Mouse (Mus musculus) stomach, postnatal 0 days (tissue): ENCODE measurements around the gene Dync1li1.

ENCODE experiments used
- CTCF ChIP-seq: IDR thresholded peaks from 2 replicates; pipeline ENCODE4 v1.5.1; 2016; ENCODE audit warnings: antibody characterized with exemption, low read depth, mild to moderate bottlenecking, moderate library complexity
- EP300 ChIP-seq: optimal IDR thresholded peaks from 2 replicates; pipeline ENCODE3; 2016; ENCODE audit warnings: antibody characterized with exemption

DNA sequence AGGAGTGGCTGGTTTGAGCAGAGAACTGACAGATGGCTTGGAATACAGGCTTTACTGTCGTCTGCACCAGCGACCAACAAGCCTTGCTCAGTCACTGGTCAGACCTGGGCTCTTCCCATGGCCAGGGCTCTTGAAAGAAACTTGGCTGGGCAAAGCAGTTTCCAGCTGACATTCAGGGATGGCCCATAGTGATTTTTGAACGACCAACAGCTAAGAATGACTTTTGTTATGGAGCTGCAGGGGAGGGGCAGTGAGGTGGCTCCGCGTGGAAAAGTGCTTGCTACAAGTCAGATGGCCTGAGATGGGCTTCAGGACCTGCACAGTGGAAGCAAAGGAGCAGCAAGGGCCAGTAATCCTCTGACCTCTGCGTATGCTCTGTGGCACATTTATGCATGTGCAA lies 10.7 kb downstream of the Dync1li1 start:
- TF ChIP-seq EP300 (no peak), CTCF (no peak)
